Mouse (Mus musculus) myocyte (in vitro differentiated cells): Measurements from ENCODE around the gene Akr7a5.

Experiments
- MAX ChIP-seq: IDR thresholded peaks from one replicate; pipeline ENCODE4 v1.6.1; 2011; ENCODE audit warnings: low read depth, mild to moderate bottlenecking, control low read depth
- POLR2AphosphoS2 ChIP-seq: IDR thresholded peaks from one replicate; pipeline ENCODE4 v1.6.1; 2011; ENCODE audit warnings: low read depth, control low read depth; ENCODE audit not compliant: insufficient read length

GRCm38 (mm10) chr4:139330605-139331004 is 20.1 kb downstream of the Akr7a5 start:
- no peak for TF ChIP-seq MAX
- TF ChIP-seq POLR2AphosphoS2 = no peak
